Mouse (Mus musculus): ENCODE data around the gene Olfm4.

Gene Olfm4

GRCm38 (mm10) chr14:79983781-79984180, at the start of gene Olfm4:
Olfm4 (plus strand) TSS chr14:79984081.
- no peak for DNase-seq

GRCm38 (mm10) chr14:79934426-79934825, 49.5 kb upstream of the Olfm4 start:
- no peak for DNase-seq

- DNase-seq, result no peak
Observed at GRCm38 (mm10) chr14:79936879-79937468, 46.9 kb upstream of the Olfm4 start.

- DNase-seq, result no peak
Observed at GRCm38 (mm10) chr14:79945876-79946275, 38.0 kb upstream of the Olfm4 start.

- no peak for DNase-seq
Observed at GRCm38 (mm10) chr14:79955678-79956077, 28.2 kb upstream of the Olfm4 start.

GRCm38 (mm10) chr14:79957789-79958487, 25.9 kb upstream of the Olfm4 start:
- no peak for DNase-seq

GRCm38 (mm10) chr14:79961187-79961586, 22.7 kb upstream of the Olfm4 start:
- DNase-seq, result no peak

- DNase-seq, result no peak
Observed at GRCm38 (mm10) chr14:79961602-79962001, 22.3 kb upstream of the Olfm4 start.

GRCm38 (mm10) chr14:79970165-79970564, 13.7 kb upstream of the Olfm4 start:
- DNase-seq, result no peak

GRCm38 (mm10) chr14:79970928-79971738, 12.7 kb upstream of the Olfm4 start:
- no peak for DNase-seq

- DNase-seq, result no peak
Observed at GRCm38 (mm10) chr14:79981437-79981836, 2.4 kb upstream of the Olfm4 start.

- DNase-seq, result no peak
Observed at GRCm38 (mm10) chr14:79985137-79985670, 1.3 kb downstream of the Olfm4 start.

GRCm38 (mm10) chr14:79985696-79986095, 1.8 kb downstream of the Olfm4 start:
- no peak for DNase-seq

- DNase-seq, result no peak
Observed at GRCm38 (mm10) chr14:79986831-79987230, 3.0 kb downstream of the Olfm4 start.

- no peak for DNase-seq
Observed at GRCm38 (mm10) chr14:79989785-79990184, 5.9 kb downstream of the Olfm4 start.

GRCm38 (mm10) chr14:79990547-79990946, 6.7 kb downstream of the Olfm4 start:
- DNase-seq, result no peak

GRCm38 (mm10) chr14:79997534-79997933, 13.7 kb downstream of the Olfm4 start:
- DNase-seq, result no peak

GRCm38 (mm10) chr14:80000110-80000531, 16.2 kb downstream of the Olfm4 start:
- DNase-seq, result no peak

- DNase-seq, result no peak
Observed at GRCm38 (mm10) chr14:80007686-80008085, 23.8 kb downstream of the Olfm4 start.

- DNase-seq, result no peak
Observed at GRCm38 (mm10) chr14:80010426-80010825, 26.5 kb downstream of the Olfm4 start.

GRCm38 (mm10) chr14:80014966-80015365, 31.1 kb downstream of the Olfm4 start:
- DNase-seq, result no peak

GRCm38 (mm10) chr14:80016112-80016511, 32.2 kb downstream of the Olfm4 start:
- no peak for DNase-seq

GRCm38 (mm10) chr14:80026078-80026477, 42.2 kb downstream of the Olfm4 start:
- DNase-seq, result no peak
